ENCODE assay signal across 9 mouse cellular contexts in the genomic region with DNA sequence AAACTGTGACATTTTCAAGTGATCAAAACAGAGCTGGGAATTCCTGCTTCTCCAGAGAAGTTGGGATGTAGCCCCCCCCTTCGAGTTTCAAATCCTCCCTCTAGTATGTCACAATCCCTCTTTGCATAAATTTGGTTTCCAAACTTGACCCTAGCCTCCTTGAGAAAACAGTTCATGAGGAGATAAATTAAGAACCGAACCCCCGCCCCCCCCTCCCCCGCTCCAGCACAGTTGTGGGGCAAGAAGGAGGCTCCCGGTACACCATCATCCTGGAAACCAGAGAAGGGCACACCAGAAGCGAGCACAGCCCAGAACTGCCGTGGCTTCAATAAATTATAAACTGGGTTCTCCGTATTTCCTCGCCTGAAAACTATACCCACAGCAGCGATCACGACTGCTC.
DNase-seq lines count a peak whose midpoint lies in the region; ATAC-seq and TF ChIP-seq lines count a peak whose summit lies in the region.
"Had no signal": no experiment of that assay in that cellular context is flagged by ENCODE, and none has a peak within 500 bp of the region (broad histone marks: within the 10 kb centered on the region; RNA-seq: fewer than 3 reads in every experiment).

No protein-coding gene starts in this region.

- peak; percentile 31 for DNase-seq in adrenal gland, adult 2 months
- no peak for DNase-seq in adrenal gland, postnatal 36 days
- peak; percentile 29 for DNase-seq in thymus, adult 2 months
- no peak for DNase-seq in thymus, postnatal 4 days
- no peak for DNase-seq in liver, embryonic 13.5 days
- no peak for DNase-seq in cerebellum, adult 11-12 months
- DNase-seq: cerebellum, postnatal 25 days had no signal

- peaks cover 35% of the 10 kb centered on the region for H3K4me1 ChIP-seq in thymus, adult 2 months (replicated peaks; ENCODE audit: control insufficient read depth, insufficient read depth, low read length)
- H3K4me1 ChIP-seq in liver, embryonic 13.5 days (replicated peaks) = peaks cover 61% of the 10 kb centered on the region

- TF ChIP-seq POLR2A in thymus, adult 2 months (IDR thresholded peaks at IDR 0.05; ENCODE audit: control insufficient read depth, extremely low read depth, insufficient read depth, low read length, poor library complexity) = no peak

- no peaks in the 10 kb centered on the region for H3K36me3 ChIP-seq in thymus, adult 2 months (ENCODE audit: control insufficient read depth, insufficient read depth, low read length)
- no peaks in the 10 kb centered on the region for H3K36me3 ChIP-seq in liver, embryonic 13.5 days

- H3K27ac ChIP-seq in thymus, adult 2 months (ENCODE audit: control insufficient read depth, insufficient read depth, low read length) = peak overlapping the region; percentile 74
- H3K27ac ChIP-seq in liver, embryonic 13.5 days = peak overlapping the region; percentile 51

- 8% methylated on average over 11 of the region's 11 CpGs for WGBS in thymus, adult 2 months
- WGBS in liver, embryonic 13.5 days (ENCODE audit: insufficient replicate concordance) = 4% methylated on average over 11 of the region's 11 CpGs

- H3K4me2 ChIP-seq in liver, embryonic 13.5 days = peak overlapping the region; percentile 82

- no peak for TF ChIP-seq CTCF in thymus, adult 2 months (IDR thresholded peaks at IDR 0.05; ENCODE audit: borderline replicate concordance, control insufficient read depth, extremely low read depth, insufficient read depth, low read length, poor library complexity)

- peak overlapping the region; percentile 73 for H3K9ac ChIP-seq in liver, embryonic 13.5 days

- ATAC-seq in liver, embryonic 13.5 days (ENCODE audit: low read depth) = no peak
- ATAC-seq in megakaryocyte-erythroid progenitor cell, adult 5-6 weeks (replicated peaks; ENCODE audit: low FRiP score, low TSS enrichment, poor library complexity, severe bottlenecking) = no peak
- no peak for ATAC-seq in erythroid progenitor cell, adult 5-6 weeks (replicated peaks; ENCODE audit: low FRiP score, poor library complexity, severe bottlenecking)

- H3K9me3 ChIP-seq in liver, embryonic 13.5 days (replicated peaks) = no peaks in the 10 kb centered on the region

- H3K27me3 ChIP-seq in thymus, adult 2 months (ENCODE audit: control insufficient read depth, insufficient read depth, low read length) = no peaks in the 10 kb centered on the region
- no peaks in the 10 kb centered on the region for H3K27me3 ChIP-seq in liver, embryonic 13.5 days

- H3K4me3 ChIP-seq in thymus, adult 2 months (ENCODE audit: control insufficient read depth, insufficient read depth, low read length) = peak overlapping the region; percentile 38
- peak overlapping the region; percentile 61 for H3K4me3 ChIP-seq in liver, embryonic 13.5 days (replicated peaks)

Comparison
In these comparisons a context has a peak if more than half of its experiments do, and no peak if none do; other contexts are left out.
1. DNase-seq: peak in adrenal gland, adult 2 months (single experiment) and thymus, adult 2 months (single experiment); none in adrenal gland, postnatal 36 days (0 of 2), thymus, postnatal 4 days (single experiment), liver, embryonic 13.5 days (single experiment) and cerebellum, adult 11-12 months (single experiment).